Mouse (Mus musculus): ENCODE data around the gene Fchsd2. TPM values are rescaled to one million over a fixed set of nuclear protein-coding genes. Genes with fewer than 3 reads are reported as not detected.

Fchsd2 gene
- total RNA-seq, 2 experiments from 2014 or later: 6.7 to 7.4 TPM

DNA sequence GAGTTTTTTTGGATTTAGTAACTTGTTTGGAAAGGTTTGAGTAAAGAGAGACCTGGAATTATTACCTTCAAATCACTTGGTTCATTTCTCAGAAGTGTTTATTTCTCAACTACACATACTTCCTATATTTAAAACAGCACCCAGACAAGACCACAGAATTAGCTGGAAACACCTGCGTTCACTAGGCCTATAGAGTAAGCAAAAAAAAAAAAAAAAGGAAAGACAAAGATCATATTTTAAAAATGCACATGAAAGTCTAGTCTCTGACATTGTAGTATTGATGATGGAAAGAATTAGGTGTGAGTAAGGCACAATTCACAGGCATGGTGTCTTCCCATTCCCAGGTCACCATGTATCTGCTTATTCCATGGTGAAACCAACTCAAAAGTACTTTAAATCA is 118.2 kb downstream of the Fchsd2 start:
- no peak for DNase-seq

DNA sequence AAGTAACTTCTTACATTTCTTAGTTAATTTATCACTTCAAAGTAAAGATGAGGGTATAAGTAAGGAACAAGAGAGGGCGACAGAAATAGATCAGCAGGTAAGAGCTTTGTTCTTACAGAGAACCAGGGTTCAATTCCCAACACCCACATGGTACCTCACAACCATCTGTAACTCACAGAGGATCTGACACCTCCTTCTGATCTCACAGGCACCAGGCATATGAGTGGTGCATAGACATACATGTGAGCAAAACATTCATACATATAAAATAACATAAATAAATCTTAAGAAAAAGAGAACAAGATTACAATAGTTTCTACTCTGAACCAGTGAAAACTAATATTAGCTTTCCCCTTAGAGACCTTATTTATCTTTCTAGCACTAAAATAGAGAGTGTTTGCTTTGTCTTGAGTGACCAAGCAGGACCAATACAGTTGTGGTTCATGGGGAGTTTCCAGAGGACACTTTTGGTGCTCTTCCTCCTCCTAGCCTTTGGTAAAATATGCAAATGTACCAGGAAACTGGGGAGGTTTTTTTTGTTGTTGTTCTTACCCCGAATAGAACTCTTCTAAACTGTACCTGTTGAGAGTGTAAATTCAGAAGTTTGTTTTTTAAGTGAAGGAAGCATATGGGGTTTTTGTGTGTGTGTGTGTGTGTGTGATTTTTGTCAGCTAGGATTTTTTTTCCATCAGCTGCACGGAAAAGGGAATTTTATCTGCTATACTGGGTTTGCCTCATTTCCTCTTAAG is 121.0 kb downstream of the Fchsd2 start:
- DNase-seq: no peak

DNA sequence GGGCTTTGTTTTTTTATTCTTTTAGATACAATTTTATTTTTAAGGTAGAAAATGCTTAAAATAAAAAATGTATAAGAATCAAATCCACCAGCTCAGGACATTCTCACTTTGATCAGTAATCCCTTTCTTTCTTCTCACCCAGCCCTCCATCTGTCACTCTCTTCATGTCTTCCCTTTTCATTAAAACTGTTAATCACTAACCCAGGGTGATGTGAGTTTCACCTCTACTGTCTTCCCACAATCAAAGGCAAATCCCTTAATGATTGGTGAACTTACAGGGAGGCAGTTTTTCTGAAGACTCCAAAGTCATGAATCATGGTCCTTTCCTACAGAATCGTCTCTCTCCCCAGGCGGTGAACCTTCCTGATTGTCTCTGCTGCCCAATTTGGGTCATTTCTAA is 124.1 kb downstream of the Fchsd2 start:
- no peak for DNase-seq

DNA sequence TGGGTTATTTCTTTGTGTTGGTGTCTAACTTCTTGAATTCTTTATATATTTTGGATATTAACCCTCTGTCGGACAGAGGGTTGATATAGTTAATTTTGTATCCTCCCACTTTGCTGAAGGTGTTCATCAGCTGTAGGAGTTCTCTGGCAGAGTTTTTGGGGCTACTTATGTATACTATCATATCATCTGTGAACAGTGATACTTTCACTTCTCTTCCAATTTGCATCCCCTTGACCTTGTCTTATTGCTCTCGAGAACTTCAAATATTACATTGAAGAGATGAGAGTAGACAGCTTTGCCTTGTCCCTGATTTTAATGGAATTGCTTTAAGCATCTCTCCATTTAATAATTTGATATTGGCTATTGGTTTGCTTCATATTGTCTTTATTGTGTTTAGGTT is 130.8 kb downstream of the Fchsd2 start:
- DNase-seq: no peak

DNA sequence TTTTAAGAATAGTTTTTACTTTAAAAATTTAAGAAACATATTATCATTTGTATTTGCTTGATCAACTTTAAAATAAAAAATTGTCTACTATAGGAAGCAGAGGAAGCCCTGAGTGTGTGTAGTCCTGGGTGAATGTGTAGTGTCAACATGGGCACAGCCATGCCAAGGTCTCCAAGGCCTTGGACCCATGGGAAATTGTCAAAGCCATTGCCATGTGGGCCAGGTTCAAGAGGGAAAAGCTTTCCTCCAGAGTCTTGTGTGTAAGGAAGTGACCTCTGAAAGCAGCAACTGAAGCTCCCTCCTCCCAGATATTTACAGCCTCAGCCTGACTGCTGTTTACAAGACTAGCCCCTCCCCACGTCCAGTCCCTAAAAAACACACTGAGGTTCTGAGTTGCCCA is 136.7 kb downstream of the Fchsd2 start:
- no peak for DNase-seq

DNA sequence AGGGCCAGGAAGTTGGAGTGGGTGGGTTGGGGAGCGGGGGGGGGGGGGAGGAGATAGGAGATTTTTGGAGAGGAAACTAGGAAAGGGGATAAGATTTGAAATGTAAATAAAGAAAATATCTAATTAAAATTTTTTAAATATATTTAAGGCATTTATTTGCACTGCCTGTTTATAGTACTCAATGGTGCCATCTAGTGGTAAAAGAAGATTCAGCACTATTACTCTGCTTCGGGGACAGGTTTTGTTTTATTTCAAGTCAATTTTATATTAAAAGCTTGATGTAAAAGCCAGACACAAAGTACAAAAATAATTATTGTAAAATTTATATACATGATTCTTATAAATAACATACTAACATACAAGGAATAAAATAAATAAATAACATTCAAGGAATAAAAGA is 138.8 kb downstream of the Fchsd2 start:
- no peak for DNase-seq

DNA sequence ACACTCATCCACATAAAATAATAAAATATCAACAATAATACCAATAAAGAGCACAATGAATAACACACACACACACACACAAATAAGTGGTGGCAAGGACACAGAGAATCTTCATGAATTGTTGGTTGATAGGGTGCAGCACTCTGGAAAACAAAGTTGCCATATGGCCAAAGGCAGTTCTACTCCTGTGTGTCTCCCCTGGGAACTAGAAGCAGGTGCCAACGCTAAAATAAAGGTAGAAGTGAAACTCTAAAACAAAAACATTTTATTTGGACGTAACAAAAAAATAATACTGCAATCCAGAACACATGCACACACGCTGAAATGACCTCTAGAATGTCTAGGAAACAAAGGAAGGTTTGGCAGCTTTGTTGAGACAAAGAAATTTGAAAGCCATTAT is 140.1 kb downstream of the Fchsd2 start:
- no peak for DNase-seq

DNA sequence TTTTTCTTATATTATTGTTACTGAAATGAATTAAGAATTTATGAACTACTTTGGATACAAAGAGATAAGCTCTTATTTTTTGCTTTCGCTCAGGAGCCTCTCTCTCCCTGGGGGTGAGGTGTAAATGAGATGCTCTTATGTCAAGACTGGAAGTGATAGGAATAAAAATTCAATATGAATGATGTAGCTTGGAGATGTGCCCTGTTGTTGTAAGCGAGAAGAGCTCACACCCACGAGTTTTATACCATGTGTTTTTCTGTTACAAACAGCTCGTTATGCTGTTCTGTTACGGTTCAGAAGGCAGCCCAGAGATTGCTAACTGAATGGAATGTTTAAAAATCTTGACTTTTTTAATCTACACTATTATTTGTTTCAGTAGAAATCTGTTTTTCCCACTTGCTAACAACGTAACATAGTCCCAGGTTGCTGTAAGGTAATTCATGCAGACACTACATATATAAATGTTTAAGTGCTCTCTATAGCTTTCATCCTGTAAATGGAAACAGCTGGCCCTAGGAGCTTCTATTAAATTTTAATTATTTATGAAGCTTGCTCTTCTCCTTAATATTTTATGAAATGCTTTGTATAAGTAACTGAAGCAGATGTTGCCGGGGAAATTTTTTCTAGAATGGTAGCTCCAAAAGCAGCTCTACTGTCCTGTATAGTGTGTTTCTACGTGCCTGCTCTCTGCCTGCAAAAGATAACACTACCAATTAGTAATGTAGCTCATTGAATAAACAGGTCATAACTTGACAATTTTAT is 144.2 kb downstream of the Fchsd2 start:
- no peak for DNase-seq

DNA sequence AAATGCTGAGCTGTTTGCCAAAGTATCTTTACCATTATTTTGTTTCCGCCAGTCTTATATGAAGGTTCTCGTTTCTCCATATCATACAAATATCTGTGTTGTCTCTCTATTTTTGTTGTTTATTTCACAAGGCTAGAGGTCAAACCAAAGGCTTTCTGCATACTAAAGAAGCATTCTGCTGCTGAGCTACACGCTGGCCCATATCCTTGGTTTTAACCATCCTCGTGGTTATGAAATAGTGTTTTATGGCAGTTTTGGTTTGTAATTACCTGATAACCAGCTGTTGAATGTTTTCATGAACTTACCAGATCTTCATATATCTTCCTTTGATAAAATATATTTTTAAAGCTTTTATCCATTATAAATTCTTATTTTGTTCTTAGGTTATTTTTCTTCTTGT is 156.1 kb downstream of the Fchsd2 start:
- DNase-seq: no peak

DNA sequence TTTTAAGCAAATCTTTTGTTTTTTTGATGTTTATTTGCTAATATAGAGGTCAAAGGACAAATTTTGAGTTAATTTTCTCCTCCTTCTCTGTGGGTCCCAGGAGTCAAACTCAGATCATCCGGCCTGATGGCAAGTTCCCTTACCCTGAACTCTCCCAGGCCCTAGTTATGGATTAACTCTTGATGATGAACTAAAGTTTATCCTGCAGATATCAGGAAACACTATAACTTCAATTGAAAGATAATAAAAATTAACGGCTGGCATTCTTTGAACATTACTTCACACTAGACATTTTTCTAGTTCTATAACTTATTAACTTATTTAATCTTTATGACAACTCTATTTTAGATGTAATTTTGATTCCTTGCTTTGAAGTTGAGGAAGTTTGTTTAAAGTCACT is 156.5 kb downstream of the Fchsd2 start:
- no peak for DNase-seq

DNA sequence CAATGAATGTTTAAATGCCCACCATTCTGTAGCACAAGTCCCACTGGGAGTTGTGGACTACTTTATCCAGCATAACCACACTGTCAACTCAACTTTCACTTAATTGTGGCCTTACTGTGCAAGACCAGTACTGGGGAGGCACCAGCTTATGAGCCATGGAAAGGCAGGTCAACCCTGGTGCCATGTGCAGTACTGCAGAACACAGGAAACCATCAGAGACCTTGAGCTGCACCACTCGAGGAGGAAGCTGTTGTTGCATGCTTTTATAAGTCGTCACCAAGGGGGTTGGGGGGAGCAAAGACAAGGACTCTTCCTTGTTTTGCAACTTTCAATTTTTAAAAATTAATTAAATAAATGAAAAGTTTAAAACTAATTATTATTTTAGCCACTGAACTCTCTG is 160.4 kb downstream of the Fchsd2 start:
- DNase-seq: no peak

DNA sequence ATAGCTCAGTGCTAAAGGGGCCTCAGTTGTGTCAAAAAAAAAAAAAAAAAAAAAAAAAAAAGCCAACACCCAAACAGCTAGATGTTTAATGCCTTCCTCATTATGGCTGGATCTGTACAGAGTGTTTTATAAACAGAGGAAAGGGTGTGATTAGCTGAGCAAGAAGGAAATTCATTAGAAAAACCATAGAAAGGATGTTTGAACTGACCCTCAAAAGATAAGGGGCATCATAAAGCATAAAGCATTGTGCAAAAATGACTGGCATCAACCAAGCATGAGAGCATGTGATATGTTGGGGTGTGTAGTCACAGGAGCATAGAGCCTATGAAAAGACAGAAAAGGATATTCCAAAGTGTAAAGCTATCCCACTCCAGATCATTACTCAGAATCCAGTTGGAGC is 165.8 kb downstream of the Fchsd2 start:
- no peak for DNase-seq

DNA sequence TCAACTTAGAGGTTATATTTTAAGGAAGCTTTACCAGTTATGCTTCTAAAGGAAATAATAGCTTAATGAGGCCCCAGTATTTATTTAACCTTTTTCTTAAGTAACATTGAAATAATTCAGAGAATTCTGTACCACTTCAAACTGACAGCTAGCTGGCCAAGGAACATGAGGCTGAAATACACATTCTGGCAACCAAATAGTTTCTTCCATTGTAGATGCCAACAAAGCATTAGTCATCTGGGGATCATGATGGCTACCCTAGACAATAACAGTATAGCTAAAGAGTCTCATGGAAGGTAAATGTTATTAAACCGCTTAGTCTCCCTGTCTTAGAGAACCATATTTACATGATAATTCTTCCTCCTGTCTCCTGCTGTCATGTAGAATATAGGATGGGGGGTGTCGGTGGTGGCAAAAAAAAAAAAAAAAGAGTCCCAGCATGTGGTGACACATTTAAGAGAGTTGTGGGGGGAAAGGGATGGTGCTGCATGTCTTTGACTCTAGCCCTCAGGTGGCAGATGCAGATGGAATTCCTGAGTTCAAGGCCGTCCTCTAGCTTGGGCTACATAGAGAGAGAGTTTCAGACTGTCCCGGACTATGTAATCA is 169.4 kb downstream of the Fchsd2 start:
- no peak for DNase-seq

DNA sequence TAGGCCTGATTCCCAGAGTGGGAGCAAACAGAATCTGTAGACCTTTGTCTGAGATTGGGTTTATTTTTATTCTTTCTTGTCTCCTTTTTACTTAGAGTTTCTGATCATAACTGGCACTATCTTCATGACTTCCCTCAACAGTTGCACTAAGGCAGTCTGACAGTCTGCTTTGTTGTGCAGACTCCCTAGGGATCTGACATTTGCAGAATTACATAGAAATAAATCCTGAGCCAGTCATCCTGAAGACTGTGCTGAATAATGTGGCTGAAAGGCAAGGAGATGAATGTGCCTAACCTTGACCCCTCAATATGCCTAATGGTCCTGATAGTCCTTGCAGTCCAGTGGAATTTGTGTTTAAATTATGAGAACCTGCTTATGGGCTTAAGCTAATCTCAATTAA is 170.8 kb downstream of the Fchsd2 start:
- DNase-seq: no peak

DNA sequence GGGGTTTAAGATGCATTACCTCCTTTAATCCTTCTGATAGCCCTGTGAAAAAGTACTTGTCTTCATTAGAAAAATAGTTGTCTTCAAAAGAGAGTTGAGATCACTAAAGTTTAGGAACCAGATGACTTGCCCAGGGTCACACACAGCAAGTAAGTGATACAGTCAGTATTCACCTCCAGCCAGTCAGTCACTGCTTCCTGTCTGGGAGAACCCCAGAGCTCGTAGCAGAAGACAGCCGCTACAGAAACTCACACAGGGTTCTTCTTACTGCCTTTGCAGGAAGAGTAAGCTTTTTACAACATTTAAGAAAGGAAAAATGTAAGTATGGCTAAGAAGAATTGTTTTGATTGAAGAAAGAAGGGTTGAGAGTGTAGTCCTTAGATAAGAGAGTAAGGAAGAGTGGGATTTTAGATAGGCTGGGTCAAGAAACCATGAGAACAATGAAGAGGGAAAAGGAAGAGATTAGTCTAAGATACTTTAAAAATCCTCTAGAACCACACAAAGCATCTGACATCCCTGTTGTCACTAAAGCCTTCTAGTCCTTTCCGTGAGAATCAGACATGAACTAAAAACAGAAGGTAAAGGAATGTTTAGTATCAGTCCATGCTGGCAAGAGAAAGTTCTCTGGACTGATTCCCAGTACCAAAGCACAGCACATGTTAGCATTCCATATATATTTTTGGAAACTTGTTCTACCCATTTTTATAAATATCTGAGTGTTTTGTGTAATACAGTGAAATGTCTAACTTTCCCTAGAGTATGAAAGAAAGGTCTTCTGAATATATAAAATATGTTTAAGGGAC is 175.0 kb downstream of the Fchsd2 start:
- DNase-seq: no peak

DNA sequence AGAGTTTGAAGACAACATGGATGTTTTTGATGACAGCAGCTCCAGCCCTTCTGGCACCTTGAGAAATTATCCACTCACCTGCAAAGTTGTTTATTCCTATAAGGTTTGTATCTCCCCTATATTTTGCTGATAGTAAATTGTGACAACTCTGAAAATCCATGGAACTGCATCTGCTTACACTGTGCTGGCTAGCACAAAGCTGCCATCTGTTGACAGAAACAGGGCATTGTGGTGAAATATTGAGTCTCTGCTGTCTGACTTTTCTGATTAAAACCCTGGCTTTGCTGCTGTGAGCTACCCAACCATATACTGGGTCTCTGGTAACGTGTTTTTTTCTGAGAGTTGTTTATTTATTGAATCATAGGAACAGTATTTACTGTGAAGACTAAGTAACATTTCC is 178.9 kb downstream of the Fchsd2 start:
- DNase-seq: no peak

DNA sequence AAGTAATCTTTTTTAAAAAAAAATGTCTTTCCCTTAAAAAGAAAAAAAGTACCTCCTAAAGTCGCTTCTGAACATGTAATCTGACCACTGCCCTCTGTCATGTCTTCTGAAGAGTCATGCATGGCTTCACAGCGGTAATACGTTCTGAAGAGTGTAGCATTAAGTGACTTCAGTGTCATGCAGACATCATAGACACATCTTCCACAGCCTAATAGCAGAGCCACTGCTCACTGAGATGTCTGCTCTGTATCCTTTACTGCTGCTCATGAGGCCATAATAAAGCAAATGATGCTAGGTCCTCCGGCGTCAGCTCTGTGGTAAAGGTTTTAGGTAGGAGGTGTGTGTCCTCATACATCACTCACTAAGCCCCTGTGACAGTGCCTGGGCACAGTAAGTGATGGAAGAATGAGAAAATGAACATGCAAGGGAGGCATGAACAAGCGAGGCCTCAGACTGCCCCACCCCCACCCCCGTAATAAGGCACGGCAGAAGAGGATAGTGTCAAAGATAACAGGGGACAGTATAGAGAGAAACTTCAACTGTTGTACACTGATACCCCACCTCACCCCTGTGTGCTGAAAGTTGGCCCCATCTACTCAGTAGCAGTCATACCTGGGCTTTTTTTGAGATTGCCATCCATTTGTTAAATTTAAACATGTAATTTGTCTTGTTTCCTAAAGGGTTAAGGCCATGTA is 179.9 kb downstream of the Fchsd2 start:
- no peak for DNase-seq

DNA sequence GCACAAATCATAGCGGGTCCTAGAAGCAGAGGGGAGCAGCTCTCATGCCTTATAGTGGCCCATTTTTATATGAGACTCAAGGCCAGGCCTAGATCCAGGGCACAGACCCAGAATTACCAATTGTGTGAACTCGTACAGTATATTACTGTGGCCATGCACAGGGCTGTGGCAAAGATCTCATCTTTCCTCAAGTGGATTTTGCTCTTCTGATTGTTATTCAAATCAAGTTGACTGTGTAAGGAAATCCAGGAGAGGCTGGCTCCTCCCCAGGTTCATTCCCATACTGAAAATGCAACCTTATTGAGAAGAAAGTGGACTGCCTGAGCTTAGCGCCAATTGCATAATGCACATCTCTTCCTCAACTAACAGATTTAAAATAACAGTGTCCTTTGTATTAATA is 190.1 kb downstream of the Fchsd2 start:
- DNase-seq: no peak

DNA sequence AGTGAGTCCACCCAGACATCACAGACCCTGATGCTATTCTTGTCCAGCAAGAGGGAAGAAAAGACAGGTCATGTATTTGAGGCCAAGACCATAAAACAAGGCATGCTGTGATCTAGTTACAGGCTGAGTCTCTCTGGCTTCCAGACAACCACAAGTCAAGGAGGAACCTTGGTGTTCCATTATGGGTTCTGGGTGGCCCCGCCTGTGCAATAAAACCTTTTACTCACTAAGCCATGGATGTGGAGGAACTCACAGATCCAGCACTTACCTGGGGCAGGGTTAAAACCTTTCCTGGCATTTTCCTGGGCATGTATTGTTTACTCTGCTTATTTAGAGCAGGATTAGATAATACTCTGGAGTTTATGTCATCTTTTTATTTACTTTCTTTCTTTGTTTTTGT is 191.8 kb downstream of the Fchsd2 start:
- no peak for DNase-seq

DNA sequence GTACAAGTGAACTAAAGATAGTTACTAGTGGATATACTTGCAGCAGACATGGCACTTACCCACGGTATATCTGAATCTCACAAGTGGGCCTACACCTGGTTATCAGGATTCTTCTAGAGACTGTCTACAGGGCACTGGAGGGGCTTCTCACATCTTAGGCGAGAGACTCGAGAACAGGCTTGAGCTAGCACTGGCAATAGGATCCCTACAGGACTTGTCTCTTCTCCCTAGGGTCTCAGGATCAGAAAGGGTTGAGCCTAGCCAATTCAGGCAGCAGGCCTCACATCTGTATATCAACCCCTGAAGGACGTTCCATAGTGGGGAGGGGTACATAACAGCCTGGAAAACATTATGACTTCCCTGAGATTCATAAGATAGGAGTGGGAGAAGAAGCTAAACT is 194.2 kb downstream of the Fchsd2 start:
- no peak for DNase-seq

DNA sequence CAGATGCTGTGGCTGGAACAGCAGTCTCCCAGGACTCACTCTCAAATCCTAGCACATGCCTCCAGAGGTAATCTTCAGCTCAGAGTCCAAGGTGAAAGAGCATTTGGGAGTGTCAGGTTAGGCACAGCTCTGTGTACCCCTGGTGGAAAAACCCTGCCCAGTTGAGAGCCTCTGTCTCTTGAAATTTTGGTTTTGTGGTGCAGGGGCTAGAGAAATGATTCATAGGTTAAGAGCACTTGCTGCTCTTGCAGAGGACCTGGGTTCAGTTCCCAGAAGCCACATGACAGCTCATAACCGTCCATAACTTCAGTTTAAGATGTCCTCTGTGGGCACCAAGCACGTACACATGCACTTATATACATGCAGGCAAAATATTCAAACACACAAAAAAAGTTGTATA is 195.2 kb downstream of the Fchsd2 start:
- DNase-seq: no peak

DNA sequence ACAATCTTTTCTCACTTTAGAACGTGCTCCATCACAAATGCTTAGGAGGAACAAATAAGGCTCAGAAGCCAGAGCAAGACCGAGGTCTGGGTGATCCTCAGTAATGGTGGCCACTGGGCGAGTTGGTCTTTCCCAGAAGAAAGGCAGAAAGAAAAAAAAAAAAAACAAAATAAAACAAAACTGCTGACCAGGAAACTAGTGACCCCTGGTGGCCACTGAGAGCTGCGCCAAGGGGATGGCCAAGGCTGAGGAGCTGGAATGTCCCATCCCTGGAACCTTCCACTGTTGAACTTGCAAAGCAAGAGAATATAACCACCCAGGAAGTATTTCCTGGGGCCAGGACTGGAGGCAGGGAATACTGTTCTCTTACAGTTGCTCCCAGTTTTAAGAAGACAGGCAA is 195.8 kb downstream of the Fchsd2 start:
- no peak for DNase-seq
